Mouse (Mus musculus) liver, embryonic 14.5 days (tissue): ENCODE measurements around the gene Jak2. TPM values are rescaled to one million over a fixed set of nuclear protein-coding genes. Genes with fewer than 3 reads are reported as not detected.

ENCODE experiments used
- ATAC-seq: fragments of 200-750 bp; cut with Nextera tagmentation; 2 replicates; pipeline ENCODE4 v1.8.0; 2017; ENCODE audit warnings: moderate number of reproducible peaks, mild to moderate bottlenecking, moderate library complexity; ENCODE audit not compliant: insufficient read depth
- DNase-seq, 3 experiments: peaks; one replicate each; pipeline ENCODE4 v3.0.0-alpha.2; 2012 to 2013; ENCODE audit warnings: low read depth in 3 of 3, low spot score in 3 of 3
- H3K27ac ChIP-seq: fragments of 300-500 bp; sonication (generic); 2 replicates; pipeline ENCODE4 v1.5.1; 2014; ENCODE audit warnings: moderate library complexity, mild to moderate bottlenecking, control low read depth, inconsistent platforms
- H3K27me3 ChIP-seq: fragments of 300-500 bp; sonication (generic); 2 replicates; pipeline ENCODE4 v1.6.1; 2014; ENCODE audit warnings: mild to moderate bottlenecking, low read length, moderate library complexity; ENCODE audit not compliant: control insufficient read depth, insufficient read depth
- H3K36me3 ChIP-seq: fragments of 300-500 bp; sonication (generic); replicated peaks from 2 replicates; pipeline ENCODE4 v1.6.1; 2014; ENCODE audit warnings: low read depth; ENCODE audit not compliant: control insufficient read depth, insufficient read depth
- H3K4me1 ChIP-seq, 2 experiments: fragments of 200-500 bp in 1 of 2; fragments of 300-500 bp in 1 of 2; sonication (generic) in 1 of 2; replicated peaks; 2 replicates each; pipeline ENCODE4 v1.6.1; 2012 to 2014; ENCODE audit warnings: antibody characterized with exemption in 1 of 2, inconsistent platforms in 1 of 2, low read length in 1 of 2; ENCODE audit not compliant: control insufficient read depth in 2 of 2, insufficient read depth in 2 of 2
- H3K4me2 ChIP-seq: fragments of 300-500 bp; sonication (generic); 2 replicates; pipeline ENCODE4 v1.6.1; 2014; ENCODE audit warnings: low read depth, mild to moderate bottlenecking, control low read depth, moderate library complexity
- H3K4me3 ChIP-seq, 2 experiments: fragments of 200-500 bp in 1 of 2; fragments of 300-500 bp in 1 of 2; sonication (generic) in 1 of 2; 2 replicates each; pipeline ENCODE4 v1.5.1; 2012 to 2014; ENCODE audit warnings: low read depth in 2 of 2, low read length in 2 of 2, mild to moderate bottlenecking in 2 of 2, control low read depth in 1 of 2, inconsistent platforms in 1 of 2, moderate library complexity in 1 of 2; ENCODE audit not compliant: insufficient read depth in 1 of 2
- H3K9ac ChIP-seq: fragments of 300-500 bp; sonication (generic); replicated peaks from 2 replicates; pipeline ENCODE4 v1.6.1; 2014; ENCODE audit warnings: mild to moderate bottlenecking, control low read depth, moderate library complexity
- H3K9me3 ChIP-seq: fragments of 300-500 bp; sonication (generic); 2 replicates; pipeline ENCODE4 v1.6.1; 2016; ENCODE audit warnings: low read length, mixed read lengths; ENCODE audit not compliant: control insufficient read depth
- CTCF ChIP-seq: IDR thresholded peaks from 2 replicates; pipeline ENCODE4 v1.5.1; 2016; ENCODE audit warnings: antibody characterized with exemption, low read depth, control low read depth
- EP300 ChIP-seq: IDR thresholded peaks from 2 replicates; pipeline ENCODE4 v1.6.1; 2016; ENCODE audit warnings: antibody characterized with exemption, low read depth
- WGBS: fragments of 180-500 bp; shearing (Covaris S2); extraction: QIAGEN DNeasy Blood & Tissue Kit; methylation state at CpG from one replicate; pipeline ENCODE4 v1.1.7; 2014; ENCODE audit not compliant: insufficient replicate concordance; 5-methylcytosine and 5-hydroxymethylcytosine counted together
- polyA plus RNA-seq, 2 experiments: library from polyadenylated mRNA; depleted of rRNA in 1 of 2; stranded (reverse) in 1 of 2; unstranded in 1 of 2; fragments of >200 nt; fragmentation: Nextera tagmentation in 1 of 2; extraction: Ambion mirVana in 1 of 2; gene quantifications; 2 replicates each; pipeline versions ENCODE4 v1.2.1 to v1.2.3; 2012 to 2014

The Jak2 gene
- polyA plus RNA-seq, 2 experiments: 13.9 to 16.0 TPM

DNA sequence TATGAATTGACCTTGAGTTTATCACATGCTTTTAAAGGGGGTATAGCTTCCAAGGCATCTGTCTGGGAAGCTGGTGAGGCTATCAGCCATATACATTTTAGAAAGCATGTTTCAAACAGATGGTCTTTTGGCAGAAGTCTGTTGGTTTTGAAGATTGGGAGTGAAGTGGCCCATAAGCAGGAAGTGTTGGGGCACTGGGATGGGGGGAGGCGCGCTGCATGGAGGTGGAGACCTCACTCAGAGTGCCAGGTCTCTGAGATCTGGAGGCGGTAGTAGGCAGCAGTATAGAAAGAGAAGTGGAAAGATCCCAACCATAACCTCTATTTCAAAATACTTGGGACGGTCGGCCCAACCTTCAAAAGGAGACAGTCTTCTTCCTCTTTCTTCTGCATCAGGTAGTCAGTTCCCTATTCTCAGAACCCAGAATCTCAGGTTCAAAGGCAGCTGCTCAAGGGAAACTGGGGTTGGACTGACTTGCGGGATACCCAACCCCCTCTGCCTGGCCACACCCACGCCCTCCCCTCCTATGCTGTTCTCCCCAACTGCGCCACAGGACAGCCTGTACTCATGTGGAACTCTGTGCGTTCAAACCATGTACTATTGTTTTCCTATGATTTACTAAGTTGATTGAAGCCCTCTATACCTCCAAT lies 23.6 kb upstream of the Jak2 start:
- no peak for TF ChIP-seq EP300
- TF ChIP-seq CTCF: no peak
- no peak overlapping the region for H3K9ac ChIP-seq
- H3K36me3 ChIP-seq: no peaks in the 10 kb centered on the region
- 0 out of 2 replicates have a peak overlapping the region, but pooled peaks have one; percentile 14 for H3K4me2 ChIP-seq
- no peaks in the 10 kb centered on the region for H3K27me3 ChIP-seq
- DNase-seq: no peak
- H3K4me3 ChIP-seq: no peak overlapping the region
- H3K27ac ChIP-seq: no peak overlapping the region
- H3K4me1 ChIP-seq: peaks cover 17% of the 10 kb centered on the region in 2 experiments
- no peaks in the 10 kb centered on the region for H3K9me3 ChIP-seq
- WGBS: 18% methylated on average over 9 of the region's 9 CpGs
- no peak for ATAC-seq

DNA sequence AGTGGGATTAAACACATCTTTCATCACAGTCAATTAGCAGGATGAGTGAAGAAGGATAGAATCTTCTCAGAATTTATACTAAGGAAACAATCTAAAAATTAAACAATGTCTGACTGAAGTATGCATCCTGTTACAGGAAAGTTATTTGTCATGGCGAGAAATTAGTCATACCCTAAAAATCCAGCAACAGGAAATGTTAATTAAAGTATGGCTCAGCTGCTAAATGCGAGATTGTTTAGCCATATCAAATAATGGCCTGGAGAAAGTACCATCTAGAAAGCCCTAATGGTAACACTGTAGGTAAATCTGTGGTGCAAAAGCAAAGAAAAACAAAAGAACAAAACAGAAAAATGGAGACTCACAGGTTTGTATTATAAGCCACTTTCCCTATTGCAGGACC lies 22.6 kb upstream of the Jak2 start:
- no peaks in the 10 kb centered on the region for H3K36me3 ChIP-seq
- H3K4me2 ChIP-seq: no peak overlapping the region
- no peak overlapping the region for H3K27ac ChIP-seq
- H3K9me3 ChIP-seq: no peaks in the 10 kb centered on the region
- 66% methylated on average over 2 of the region's 2 CpGs for WGBS
- TF ChIP-seq EP300 (no peak), CTCF (no peak)
- H3K27me3 ChIP-seq: no peaks in the 10 kb centered on the region
- no peak overlapping the region for H3K9ac ChIP-seq
- peaks cover 17 to 19% of the 10 kb centered on the region in 2 experiments for H3K4me1 ChIP-seq
- H3K4me3 ChIP-seq: no peak overlapping the region
- no peak for ATAC-seq
- no peak for DNase-seq

DNA sequence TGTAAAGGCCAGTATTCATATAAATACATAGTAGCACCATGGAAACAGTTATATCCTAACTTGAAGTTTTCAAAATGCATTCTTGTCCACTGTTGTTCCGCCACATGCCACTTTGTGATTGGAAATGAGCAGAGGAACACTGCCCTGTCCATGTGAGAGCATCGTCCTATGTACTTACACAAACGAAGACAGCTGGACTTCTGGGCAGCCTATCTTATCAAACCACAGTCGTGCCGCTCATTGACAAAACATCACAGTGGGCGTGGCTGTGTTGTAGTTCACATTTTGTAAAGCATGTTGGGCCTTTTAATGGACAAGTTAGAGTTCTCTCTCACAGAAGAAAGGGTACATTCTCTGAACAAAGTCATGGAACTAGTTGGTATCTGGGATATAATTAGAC lies 18.9 kb upstream of the Jak2 start:
- Histone ChIP-seq H3K4me1 (peaks cover 29 to 31% of the 10 kb centered on the region in 2 experiments), H3K27me3 (no peaks in the 10 kb centered on the region), H3K4me2 (peak overlapping the region; percentile 38), H3K9me3 (no peaks in the 10 kb centered on the region), H3K9ac (no peak overlapping the region), H3K27ac (0 out of 2 replicates have a peak overlapping the region, but pooled peaks have one; percentile 20), H3K4me3 (no peak overlapping the region), H3K36me3 (no peaks in the 10 kb centered on the region)
- 16% methylated on average over 6 of the region's 6 CpGs for WGBS
- DNase-seq (peak in 1 of 3 experiments; percentile 61), ATAC-seq (peak; percentile 58; the same call in 1 of the 2 replicates)
- TF ChIP-seq EP300 (no peak), CTCF (no peak)

DNA sequence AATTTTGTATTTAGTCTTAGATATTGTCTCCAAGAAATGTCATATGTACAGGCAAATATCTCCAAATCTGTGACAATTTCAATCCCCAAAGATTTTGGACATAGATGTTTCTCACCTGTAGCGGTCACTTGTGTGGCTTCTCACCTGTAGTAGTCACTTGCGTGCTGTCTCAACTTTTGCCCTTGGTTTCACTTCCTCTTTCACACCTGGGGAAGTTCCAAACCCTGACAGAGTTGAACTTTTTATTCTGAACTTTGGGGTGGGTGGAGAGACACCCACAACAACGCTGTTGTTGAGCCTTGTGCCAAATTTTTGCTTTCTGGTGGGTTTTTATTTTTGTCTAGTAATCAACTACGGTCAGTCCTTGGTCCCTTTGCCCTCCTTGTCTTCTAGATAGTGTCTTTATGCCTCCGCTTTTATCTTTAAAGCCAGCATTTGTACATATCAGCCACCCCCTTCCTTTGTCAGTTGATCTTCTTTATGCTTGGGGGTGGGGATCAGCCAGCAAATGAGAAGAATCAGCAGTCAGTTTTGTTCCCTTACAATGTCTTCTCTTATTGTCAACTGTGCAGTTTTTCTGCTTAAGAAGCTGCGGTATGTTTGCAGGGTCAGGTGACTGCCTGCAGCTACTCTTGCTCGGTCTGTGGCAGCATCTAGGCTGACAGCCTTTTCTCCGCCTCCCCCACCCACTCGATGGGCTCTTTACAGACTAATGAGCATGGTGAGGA lies 14.8 kb upstream of the Jak2 start:
- Histone ChIP-seq H3K4me1 (peaks cover 50 to 60% of the 10 kb centered on the region in 2 experiments), H3K36me3 (no peaks in the 10 kb centered on the region), H3K27ac (peak overlapping the region; percentile 1), H3K4me2 (peak overlapping the region; percentile 63), H3K9ac (peak overlapping the region; percentile 47), H3K9me3 (no peaks in the 10 kb centered on the region), H3K27me3 (no peaks in the 10 kb centered on the region), H3K4me3 (peak overlapping the region in 1 of 2 experiments; percentile 29; a peak in 2 of 4 replicates)
- DNase-seq: no peak
- TF ChIP-seq EP300 (peak; percentile 74), CTCF (no peak)
- WGBS: 17% methylated on average over 9 of the region's 9 CpGs
- ATAC-seq: peak; percentile 65

DNA sequence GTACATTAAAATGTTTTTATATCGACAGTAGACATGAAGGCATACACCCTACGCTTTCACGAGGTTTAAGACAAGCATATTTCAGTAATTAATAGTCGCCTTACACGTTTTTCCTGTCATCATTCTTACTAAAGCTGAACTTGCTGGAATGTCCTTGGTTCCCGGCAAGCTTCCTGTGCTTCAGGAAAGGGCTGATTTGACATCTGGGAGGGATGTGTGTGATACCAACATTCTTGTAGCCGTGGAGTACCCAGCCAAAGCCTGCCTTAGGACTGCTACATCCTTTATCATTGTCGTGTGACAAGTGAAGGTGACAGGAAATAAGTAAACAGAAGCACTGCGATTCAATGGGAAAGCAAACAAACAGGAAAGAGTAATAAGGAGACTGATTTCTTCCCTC lies 13.5 kb upstream of the Jak2 start:
- H3K9me3 ChIP-seq: no peaks in the 10 kb centered on the region
- ATAC-seq (no peak), DNase-seq (no peak)
- no peaks in the 10 kb centered on the region for H3K36me3 ChIP-seq
- no peak overlapping the region for H3K27ac ChIP-seq
- H3K4me3 ChIP-seq: no peak overlapping the region
- TF ChIP-seq EP300: no peak
- no peak for TF ChIP-seq CTCF
- WGBS: 32% methylated on average over 9 of the region's 9 CpGs
- H3K4me1 ChIP-seq: peaks cover 44 to 57% of the 10 kb centered on the region in 2 experiments
- H3K4me2 ChIP-seq: no peak overlapping the region
- no peaks in the 10 kb centered on the region for H3K27me3 ChIP-seq
- no peak overlapping the region for H3K9ac ChIP-seq
